Mouse (Mus musculus): Measurements from ENCODE around the gene Slc44a4. TPM values are rescaled to one million over a fixed set of nuclear protein-coding genes. Genes with fewer than 3 reads are reported as not detected.

Gene Slc44a4
- polyA plus RNA-seq, 1 experiment from 2014 or later = not detected

- H3K27me3 ChIP-seq = no peaks in the 10 kb centered on the region
- no peak overlapping the region for H3K4me3 ChIP-seq (replicated peaks)
- no peaks in the 10 kb centered on the region for H3K36me3 ChIP-seq
- no peaks in the 10 kb centered on the region for H3K9me3 ChIP-seq
- H3K9ac ChIP-seq (replicated peaks) = no peak overlapping the region
- H3K27ac ChIP-seq = no peak overlapping the region
- H3K4me2 ChIP-seq = no peak overlapping the region
- H3K4me1 ChIP-seq (replicated peaks) = peaks cover 16% of the 10 kb centered on the region
- WGBS = 89% methylated on average over 4 of the region's 4 CpGs
- ATAC-seq (ENCODE audit: insufficient number of reproducible peaks, insufficient read depth, low FRiP score, low TSS enrichment, low read depth) = no peak
Measured at GRCm38 (mm10) chr17:34979631-34980030, 65.4 kb downstream of the Slc44a4 start.

Other genes starting within 250 kb of the Slc44a4 start
- not detected in 2 replicates for gene Tnxb, start 243.9 kb upstream of the Slc44a4 start, polyA plus RNA-seq (2016; fragmentation: Nextera tagmentation; extraction: Ambion mirVana)
- not detected in 2 replicates for gene C4b, start 170.6 kb upstream of the Slc44a4 start, polyA plus RNA-seq (2016; fragmentation: Nextera tagmentation; extraction: Ambion mirVana)
- gene Cyp21a1, start 109.9 kb upstream of the Slc44a4 start, polyA plus RNA-seq (2016; fragmentation: Nextera tagmentation; extraction: Ambion mirVana) = not detected in 2 replicates
- 24.9 and 26.2 TPM in 2 replicates for gene Stk19, start 77.5 kb upstream of the Slc44a4 start, polyA plus RNA-seq (2016; fragmentation: Nextera tagmentation; extraction: Ambion mirVana)
- 70.8 and 81.7 TPM in 2 replicates for gene Dxo, start 77.4 kb upstream of the Slc44a4 start, polyA plus RNA-seq (2016; fragmentation: Nextera tagmentation; extraction: Ambion mirVana)
- gene Skiv2l, start 64.3 kb upstream of the Slc44a4 start, polyA plus RNA-seq (2016; fragmentation: Nextera tagmentation; extraction: Ambion mirVana) = 58.3 and 65.7 TPM in 2 replicates
- gene Nelfe, start 64.1 kb upstream of the Slc44a4 start, polyA plus RNA-seq (2016; fragmentation: Nextera tagmentation; extraction: Ambion mirVana) = 125 and 134 TPM in 2 replicates
- gene Cfb, start 51.9 kb upstream of the Slc44a4 start, polyA plus RNA-seq (2016; fragmentation: Nextera tagmentation; extraction: Ambion mirVana) = 1.4 and 3.0 TPM in 2 replicates
- 9.3 and 10.8 TPM in 2 replicates for gene Zbtb12, start 35.0 kb upstream of the Slc44a4 start, polyA plus RNA-seq (2016; fragmentation: Nextera tagmentation; extraction: Ambion mirVana)
- gene Gm20547, start 32.4 kb upstream of the Slc44a4 start, polyA plus RNA-seq (2016; fragmentation: Nextera tagmentation; extraction: Ambion mirVana) = 0.18 TPM in 1 of 2 replicates, not detected in the other
- 0.84 and 1.1 TPM in 2 replicates for gene C2, start 16.2 kb upstream of the Slc44a4 start, polyA plus RNA-seq (2016; fragmentation: Nextera tagmentation; extraction: Ambion mirVana)
- gene Ehmt2, start 16.0 kb upstream of the Slc44a4 start, polyA plus RNA-seq (2016; fragmentation: Nextera tagmentation; extraction: Ambion mirVana) = 114 TPM in 2 replicates
- gene Neu1, start 16.8 kb downstream of the Slc44a4 start, polyA plus RNA-seq (2016; fragmentation: Nextera tagmentation; extraction: Ambion mirVana) = 16.2 and 18.9 TPM in 2 replicates
- gene Hspa1b, start 44.8 kb downstream of the Slc44a4 start, polyA plus RNA-seq (2016; fragmentation: Nextera tagmentation; extraction: Ambion mirVana) = 0.19 TPM in 1 of 2 replicates, not detected in the other
- not detected in 2 replicates for gene Gm20481, start 55.4 kb downstream of the Slc44a4 start, polyA plus RNA-seq (2016; fragmentation: Nextera tagmentation; extraction: Ambion mirVana)
- gene Hspa1a, start 57.7 kb downstream of the Slc44a4 start, polyA plus RNA-seq (2016; fragmentation: Nextera tagmentation; extraction: Ambion mirVana) = 1.9 and 2.0 TPM in 2 replicates
- gene Hspa1l, start 58.2 kb downstream of the Slc44a4 start, polyA plus RNA-seq (2016; fragmentation: Nextera tagmentation; extraction: Ambion mirVana) = 1.0 and 1.1 TPM in 2 replicates
- 222 and 234 TPM in 2 replicates for gene Lsm2, start 67.4 kb downstream of the Slc44a4 start, polyA plus RNA-seq (2016; fragmentation: Nextera tagmentation; extraction: Ambion mirVana)
- gene Vars, start 86.5 kb downstream of the Slc44a4 start, polyA plus RNA-seq (2016; fragmentation: Nextera tagmentation; extraction: Ambion mirVana) = 169 and 171 TPM in 2 replicates
- 0.10 and 0.13 TPM in 2 replicates for gene Vwa7, start 102.1 kb downstream of the Slc44a4 start, polyA plus RNA-seq (2016; fragmentation: Nextera tagmentation; extraction: Ambion mirVana)
- gene Sapcd1, start 113.5 kb downstream of the Slc44a4 start, polyA plus RNA-seq (2016; fragmentation: Nextera tagmentation; extraction: Ambion mirVana) = 3.2 and 3.3 TPM in 2 replicates
- 2.9 and 3.4 TPM in 2 replicates for gene Msh5, start 132.3 kb downstream of the Slc44a4 start, polyA plus RNA-seq (2016; fragmentation: Nextera tagmentation; extraction: Ambion mirVana)
- gene Clic1, start 135.5 kb downstream of the Slc44a4 start, polyA plus RNA-seq (2016; fragmentation: Nextera tagmentation; extraction: Ambion mirVana) = 194 and 195 TPM in 2 replicates
- gene Ddah2, start 144.6 kb downstream of the Slc44a4 start, polyA plus RNA-seq (2016; fragmentation: Nextera tagmentation; extraction: Ambion mirVana) = 489 and 492 TPM in 2 replicates
- not detected in 2 replicates for gene Ly6g6c, start 150.9 kb downstream of the Slc44a4 start, polyA plus RNA-seq (2016; fragmentation: Nextera tagmentation; extraction: Ambion mirVana)
- 0.68 and 0.76 TPM in 2 replicates for gene Mpig6b, start 151.7 kb downstream of the Slc44a4 start, polyA plus RNA-seq (2016; fragmentation: Nextera tagmentation; extraction: Ambion mirVana)
- gene Ly6g6e, start 162.4 kb downstream of the Slc44a4 start, polyA plus RNA-seq (2016; fragmentation: Nextera tagmentation; extraction: Ambion mirVana) = 1.3 and 2.5 TPM in 2 replicates
- 0.68 and 1.0 TPM in 2 replicates for gene Ly6g6d, start 163.6 kb downstream of the Slc44a4 start, polyA plus RNA-seq (2016; fragmentation: Nextera tagmentation; extraction: Ambion mirVana)
- gene Ly6g6f, start 171.1 kb downstream of the Slc44a4 start, polyA plus RNA-seq (2016; fragmentation: Nextera tagmentation; extraction: Ambion mirVana) = 0.44 and 0.66 TPM in 2 replicates
- gene Abhd16a, start 174.8 kb downstream of the Slc44a4 start, polyA plus RNA-seq (2016; fragmentation: Nextera tagmentation; extraction: Ambion mirVana) = 74.5 and 75.3 TPM in 2 replicates
- not detected in 2 replicates for gene Ly6g5c, start 193.8 kb downstream of the Slc44a4 start, polyA plus RNA-seq (2016; fragmentation: Nextera tagmentation; extraction: Ambion mirVana)
- 1.1 and 1.3 TPM in 2 replicates for gene Ly6g5b, start 201.0 kb downstream of the Slc44a4 start, polyA plus RNA-seq (2016; fragmentation: Nextera tagmentation; extraction: Ambion mirVana)
- 22.4 and 23.7 TPM in 2 replicates for gene Gpank1, start 207.0 kb downstream of the Slc44a4 start, polyA plus RNA-seq (2016; fragmentation: Nextera tagmentation; extraction: Ambion mirVana)
- 266 and 270 TPM in 2 replicates for gene Csnk2b, start 207.6 kb downstream of the Slc44a4 start, polyA plus RNA-seq (2016; fragmentation: Nextera tagmentation; extraction: Ambion mirVana)
- gene D17H6S53E, start 211.9 kb downstream of the Slc44a4 start, polyA plus RNA-seq (2016; fragmentation: Nextera tagmentation; extraction: Ambion mirVana) = 7.1 and 10.1 TPM in 2 replicates
- 0.61 and 0.70 TPM in 2 replicates for gene Apom, start 217.6 kb downstream of the Slc44a4 start, polyA plus RNA-seq (2016; fragmentation: Nextera tagmentation; extraction: Ambion mirVana)
- gene Bag6, start 220.7 kb downstream of the Slc44a4 start, polyA plus RNA-seq (2016; fragmentation: Nextera tagmentation; extraction: Ambion mirVana) = 70.4 TPM in 2 replicates